Mouse (Mus musculus) G1E (cell line): ENCODE results near the gene Lancl2. TPM values are rescaled to one million over a fixed set of nuclear protein-coding genes. Genes with fewer than 3 reads are reported as not detected.

Experiments used
- ATAC-seq: 2 replicates; pipeline ENCODE4 v1.8.0; 2016; ENCODE audit warnings: mild to moderate bottlenecking; ENCODE audit not compliant: insufficient number of reproducible peaks, poor library complexity, low FRiP score, severe bottlenecking; ENCODE audit errors: extremely low read depth
- DNase-seq: peaks from one replicate; pipeline ENCODE4 v3.0.0; 2012; ENCODE audit warnings: low spot score
- H3K27me3 ChIP-seq: 2 replicates; pipeline ENCODE4 v1.6.1; 2012; ENCODE audit warnings: mild to moderate bottlenecking, low read length, inconsistent platforms; ENCODE audit not compliant: insufficient read depth
- H3K36me3 ChIP-seq: replicated peaks from 2 replicates; pipeline ENCODE3; 2012; ENCODE audit warnings: mild to moderate bottlenecking, inconsistent platforms
- H3K4me1 ChIP-seq: 2 replicates; pipeline ENCODE4 v1.6.1; 2012; ENCODE audit warnings: low read depth, low read length, inconsistent platforms, mixed read lengths; ENCODE audit not compliant: insufficient read depth
- H3K4me3 ChIP-seq: 2 replicates; pipeline ENCODE4 v1.5.1; 2012; ENCODE audit warnings: low read depth, mild to moderate bottlenecking, inconsistent platforms, low read length, moderate library complexity, mixed read lengths
- H3K9me3 ChIP-seq: replicated peaks from 2 replicates; pipeline ENCODE4 v1.6.1; 2012; ENCODE audit warnings: inconsistent platforms
- CTCF ChIP-seq: IDR thresholded peaks from 2 replicates; pipeline ENCODE4 v1.5.1; 2012; ENCODE audit warnings: low read depth, low read length, inconsistent platforms, mixed read lengths
- GATA1 ChIP-seq: IDR thresholded peaks from 2 replicates; pipeline ENCODE4 v1.6.1; 2012; ENCODE audit warnings: borderline replicate concordance, low read length, inconsistent platforms, mixed read lengths
- GATA2 ChIP-seq: IDR thresholded peaks from 2 replicates; pipeline ENCODE4 v1.6.1; 2012; ENCODE audit warnings: low read depth, low read length, inconsistent platforms, borderline replicate concordance
- POLR2AphosphoS5 ChIP-seq: IDR thresholded peaks from 2 replicates; pipeline ENCODE4 v1.6.1; 2012; ENCODE audit warnings: low read depth, low read length, inconsistent platforms; ENCODE audit not compliant: insufficient replicate concordance
- TAL1 ChIP-seq: conservative IDR thresholded peaks from 2 replicates; pipeline ENCODE4 v1.6.1; 2012; ENCODE audit warnings: low read depth, low read length, inconsistent platforms, mixed read lengths
- polyA plus RNA-seq: library from polyadenylated mRNA; stranded (reverse); fragments of >175 nt; gene quantifications from 2 replicates; pipeline ENCODE4 v1.2.3, GENCODE M21; 2012
- total RNA-seq, 2 experiments: library from RNA; stranded (forward) in 1 of 2; stranded (reverse) in 1 of 2; fragments of 200-1000 nt in 1 of 2; fragments of >200 nt in 1 of 2; fragmentation: Nextera tagmentation in 1 of 2; gene quantifications; 2 replicates each; pipeline ENCODE4 v1.2.3; 2014 to 2017

The Lancl2 gene
- total and polyA plus RNA-seq, 3 experiments: 22.1 to 33.8 (median 26.2) TPM

GRCm38 (mm10) chr6:57743333-57743732 lies 41.0 kb downstream of the Lancl2 start:
- H3K4me1 ChIP-seq: peaks cover 39% of the 10 kb centered on the region
- peaks cover 8% of the 10 kb centered on the region for H3K36me3 ChIP-seq
- no peaks in the 10 kb centered on the region for H3K27me3 ChIP-seq
- 0 out of 2 replicates have a peak, but pooled peaks have one; percentile 23 for ATAC-seq
- no peak for TF ChIP-seq POLR2AphosphoS5
- no peak for TF ChIP-seq GATA2
- TF ChIP-seq CTCF: no peak
- no peak for TF ChIP-seq GATA1
- TF ChIP-seq TAL1: no peak
- no peaks in the 10 kb centered on the region for H3K9me3 ChIP-seq
- no peak for DNase-seq
- H3K4me3 ChIP-seq: no peak overlapping the region

- TF ChIP-seq POLR2AphosphoS5 (no peak), CTCF (no peak), GATA1 (no peak), GATA2 (no peak), TAL1 (no peak)
- peaks cover 6% of the 10 kb centered on the region for H3K36me3 ChIP-seq
- H3K4me1 ChIP-seq: peaks cover 39% of the 10 kb centered on the region
- DNase-seq (no peak), ATAC-seq (no peak)
- H3K4me3 ChIP-seq: no peak overlapping the region
- H3K9me3 ChIP-seq: no peaks in the 10 kb centered on the region
- no peaks in the 10 kb centered on the region for H3K27me3 ChIP-seq
Observed at GRCm38 (mm10) chr6:57744123-57744522, 41.8 kb downstream of the Lancl2 start.

- Histone ChIP-seq H3K4me3 (no peak overlapping the region; the same call in 1 of the 2 replicates), H3K36me3 (peaks cover 5% of the 10 kb centered on the region), H3K4me1 (peaks cover 34% of the 10 kb centered on the region), H3K27me3 (no peaks in the 10 kb centered on the region), H3K9me3 (no peaks in the 10 kb centered on the region)
- DNase-seq (peak; percentile 43), ATAC-seq (peak; percentile 95)
- TF ChIP-seq TAL1 (peak; percentile 94), CTCF (no peak), GATA2 (no peak), GATA1 (no peak)
Observed at GRCm38 (mm10) chr6:57744974-57745747, 42.8 kb downstream of the Lancl2 start.

GRCm38 (mm10) chr6:57745748-57746129 lies 43.4 kb downstream of the Lancl2 start:
- Histone ChIP-seq H3K4me3 (no peak overlapping the region; the same call in 1 of the 2 replicates), H3K9me3 (no peaks in the 10 kb centered on the region), H3K36me3 (peaks cover 5% of the 10 kb centered on the region), H3K4me1 (peaks cover 37% of the 10 kb centered on the region), H3K27me3 (no peaks in the 10 kb centered on the region)
- no peak for DNase-seq
- no peak for TF ChIP-seq CTCF
- TF ChIP-seq GATA1: no peak
- no peak for TF ChIP-seq POLR2AphosphoS5
- no peak for TF ChIP-seq TAL1
- no peak for TF ChIP-seq GATA2
- ATAC-seq: peak; percentile 22

- Histone ChIP-seq H3K36me3 (peaks cover 59% of the 10 kb centered on the region), H3K9me3 (no peaks in the 10 kb centered on the region), H3K4me3 (no peak overlapping the region), H3K4me1 (peaks cover 10% of the 10 kb centered on the region), H3K27me3 (no peaks in the 10 kb centered on the region)
- DNase-seq: no peak
- ATAC-seq: no peak
- TF ChIP-seq CTCF (no peak), GATA2 (no peak), TAL1 (no peak), POLR2AphosphoS5 (no peak), GATA1 (no peak)
Observed at GRCm38 (mm10) chr6:57753962-57754759, 51.8 kb downstream of the Lancl2 start.

- H3K27me3 ChIP-seq: no peaks in the 10 kb centered on the region
- H3K9me3 ChIP-seq: no peaks in the 10 kb centered on the region
- peaks cover 54% of the 10 kb centered on the region for H3K4me1 ChIP-seq
- H3K36me3 ChIP-seq: peaks cover 29% of the 10 kb centered on the region
- ATAC-seq: peak; percentile 62
- TF ChIP-seq POLR2AphosphoS5: no peak
- no peak for TF ChIP-seq TAL1
- no peak for TF ChIP-seq GATA1
- TF ChIP-seq CTCF: no peak
- no peak for DNase-seq
- H3K4me3 ChIP-seq: no peak overlapping the region
Observed at GRCm38 (mm10) chr6:57763054-57763453, 60.7 kb downstream of the Lancl2 start.
